Mouse (Mus musculus): ENCODE results near the gene Xrcc5. TPM values are rescaled to one million over a fixed set of nuclear protein-coding genes. Genes with fewer than 3 reads are reported as not detected.

Gene Xrcc5
- total RNA-seq, 2 experiments from 2014 or later = 12.5 to 13.8 TPM

Other genes with a start within 250 kb of the Xrcc5 start
- 1 to 10 TPM; 3.4 to 4.2 TPM for gene Mreg, start 95.1 kb upstream of the Xrcc5 start, total RNA-seq (2021)
- gene Pecr, start 23.1 kb upstream of the Xrcc5 start, total RNA-seq (2021) = 1 to 10 TPM; 4.4 to 4.8 TPM
- 10 to 100 TPM; 16.6 to 17.6 TPM for gene Tmem169, start 23.1 kb upstream of the Xrcc5 start, total RNA-seq (2021)
- gene March4, start 229.5 kb downstream of the Xrcc5 start, total RNA-seq (2021) = 10 to 100 TPM; 19.1 to 21.4 TPM